Mouse (Mus musculus) cerebral cortex, adult 2 months (tissue): ENCODE data around the gene 1700037H04Rik.

Experiments used
- WGBS: fragments of 180-500 bp; shearing (Covaris S2); methylation state at CpG from one replicate; pipeline ENCODE4 v1.1.7; 2018; 5-methylcytosine and 5-hydroxymethylcytosine counted together

1700037H04Rik gene

GRCm38 (mm10) chr2:131147043-131147365 is 12.9 kb downstream of the 1700037H04Rik start:
- WGBS = 92% methylated on average over 8 of the region's 8 CpGs

- 66% methylated on average over 21 of the region's 21 CpGs for WGBS
These were observed 13.5 kb downstream of the 1700037H04Rik start for GRCm38 (mm10) chr2:131146193-131147042.

- WGBS = 96% methylated on average over 2 of the region's 2 CpGs
These were observed 14.3 kb downstream of the 1700037H04Rik start for GRCm38 (mm10) chr2:131145536-131145935.

- 84% methylated on average over 13 of the region's 13 CpGs for WGBS
These were observed 14.8 kb downstream of the 1700037H04Rik start for GRCm38 (mm10) chr2:131145121-131145520.

- 77% methylated on average over 22 of the region's 22 CpGs for WGBS
These were observed 16.7 kb downstream of the 1700037H04Rik start for GRCm38 (mm10) chr2:131143007-131143780.

- WGBS = 38% methylated on average over 18 of the region's 18 CpGs
These were observed 17.3 kb downstream of the 1700037H04Rik start for GRCm38 (mm10) chr2:131142592-131142991.

- whole genome bisulfite sequencing = 85% methylated on average over 8 of the region's 8 CpGs
These were observed 18.4 kb downstream of the 1700037H04Rik start for GRCm38 (mm10) chr2:131141336-131141986.

GRCm38 (mm10) chr2:131140533-131140905 is 19.4 kb downstream of the 1700037H04Rik start:
- 81% methylated on average over 5 of the region's 5 CpGs for WGBS

GRCm38 (mm10) chr2:131139886-131140532 is 19.9 kb downstream of the 1700037H04Rik start:
- WGBS = 63% methylated on average over 5 of the region's 5 CpGs

GRCm38 (mm10) chr2:131139287-131139686 is 20.6 kb downstream of the 1700037H04Rik start:
- 87% methylated on average over 5 of the region's 5 CpGs for WGBS

GRCm38 (mm10) chr2:131138760-131139159 is 21.1 kb downstream of the 1700037H04Rik start:
- 88% methylated on average over 7 of the region's 7 CpGs for WGBS

GRCm38 (mm10) chr2:131138296-131138695 is 21.6 kb downstream of the 1700037H04Rik start:
- 87% methylated on average over 4 of the region's 4 CpGs for WGBS

- WGBS = 89% methylated on average over 11 of the region's 11 CpGs
These were observed 24.3 kb downstream of the 1700037H04Rik start for GRCm38 (mm10) chr2:131135521-131136139.

- WGBS = 71% methylated on average over 8 of the region's 8 CpGs
These were observed 25.0 kb downstream of the 1700037H04Rik start for GRCm38 (mm10) chr2:131134826-131135400.

- 65% methylated on average over 1 of the region's 1 CpGs for WGBS
These were observed 25.5 kb downstream of the 1700037H04Rik start for GRCm38 (mm10) chr2:131134381-131134780.

- 81% methylated on average over 9 of the region's 9 CpGs for WGBS
These were observed 26.8 kb downstream of the 1700037H04Rik start, which contains the start of gene Gm11037 for GRCm38 (mm10) chr2:131132930-131133547. Gene Gm11037, plus strand, starts transcription at chr2:131133497.

- 82% methylated on average over 10 of the region's 10 CpGs for WGBS
These were observed 27.6 kb downstream of the 1700037H04Rik start for GRCm38 (mm10) chr2:131132111-131132888.

- WGBS = 82% methylated on average over 2 of the region's 2 CpGs
These were observed 29.0 kb downstream of the 1700037H04Rik start for GRCm38 (mm10) chr2:131130849-131131248.

- 80% methylated on average over 5 of the region's 5 CpGs for WGBS
These were observed 30.0 kb downstream of the 1700037H04Rik start for GRCm38 (mm10) chr2:131129836-131130235.
